In genomic region chr9:104594550-104594949, GRCm38 (mm10) we compare ENCODE assay signal across 12 mouse cellular contexts. TPM values are rescaled to one million over a fixed set of nuclear protein-coding genes. Genes with fewer than 3 reads are reported as not detected.
A peak's percentile ranks its signal among the peaks of the same experiment; 100 is the strongest.
DNase-seq lines count a peak whose midpoint lies in the region; TF ChIP-seq lines count a peak whose summit lies in the region.
"Had no signal": no experiment of that assay in that cellular context is flagged by ENCODE, and none has a peak within 500 bp of the region (broad histone marks: within the 10 kb centered on the region; RNA-seq: fewer than 3 reads in every experiment).

No protein-coding gene starts in this region.

- TF ChIP-seq CTCF in layer of hippocampus, adult 2 months (conservative IDR thresholded peaks at IDR 0.05) = no peak

- no peak overlapping the region for H3K4me3 ChIP-seq in layer of hippocampus, adult 2 months
- H3K4me3 ChIP-seq: heart, embryonic 10.5 days; liver, embryonic 12.5 days had no signal

- intact Hi-C loops in left cerebral cortex, postnatal 4 days (cut with DNase I) = no loop called here

- DNase-seq in adrenal gland, postnatal 14 days = peak; percentile 18
- no peak for DNase-seq in adrenal gland, postnatal 25 days
- peak; percentile 61 for DNase-seq in left cerebral cortex, postnatal 4 days
- DNase-seq in left cerebral cortex, adult 11 months (ENCODE audit: low spot score) = no peak
- DNase-seq in cerebellum, adult 9-11 months = peak; percentile 28
- DNase-seq in kidney, postnatal 25 days = peak; percentile 75 to 81
- DNase-seq in layer of hippocampus, adult 2 months (ENCODE audit: low spot score in 2 of 2) = no peak
- no peak for DNase-seq in layer of hippocampus, adult 11-12 months (ENCODE audit: low spot score)
- DNase-seq: right cerebral cortex, adult 18-20 months had no signal

- no peak overlapping the region for H3K27ac ChIP-seq in layer of hippocampus, adult 2 months
- H3K27ac ChIP-seq: heart, embryonic 10.5 days; liver, embryonic 12.5 days had no signal

RNA-seq across cellular contexts. Expression of gene Cpne4, which starts 47.5 kb away (rescaled TPM):
- total RNA-seq in adrenal gland, postnatal 14 days (2021) = 0.19 and 0.22 TPM in 2 replicates
- total RNA-seq in adrenal gland, postnatal 25 days (2021) = 0.39 TPM in 1 of 2 replicates, not detected in the other
- total RNA-seq in left cerebral cortex, postnatal 4 days (2021) = 10 to 100 TPM; 62.9 to 63.8 TPM
- total RNA-seq in layer of hippocampus, adult 2 months (2021) = 100 to 1,000 TPM; 148 to 152 TPM
- total RNA-seq: monocyte, adult 5-6 weeks had no signal

Comparison
In these comparisons a context has a peak if more than half of its experiments do, and no peak if none do; other contexts are left out.
1. DNase-seq: peak in adrenal gland, postnatal 14 days (single experiment), left cerebral cortex, postnatal 4 days (single experiment), cerebellum, adult 9-11 months (single experiment) and kidney, postnatal 25 days (2 of 2); none in adrenal gland, postnatal 25 days (single experiment), left cerebral cortex, adult 11 months (single experiment), layer of hippocampus, adult 2 months (0 of 2) and layer of hippocampus, adult 11-12 months (single experiment).
2. RNA of gene Cpne4, which starts 47.5 kb away (total RNA-seq): 148 to 152 TPM in layer of hippocampus, adult 2 months and 62.9 to 63.8 TPM in left cerebral cortex, postnatal 4 days; 0.39 TPM in adrenal gland, postnatal 25 days and 0.19 to 0.22 TPM in adrenal gland, postnatal 14 days; every median in the first group is over 10 times any median in the second.